Mouse (Mus musculus): Measurements from ENCODE around the gene Gm2a.

Gene Gm2a

DNA sequence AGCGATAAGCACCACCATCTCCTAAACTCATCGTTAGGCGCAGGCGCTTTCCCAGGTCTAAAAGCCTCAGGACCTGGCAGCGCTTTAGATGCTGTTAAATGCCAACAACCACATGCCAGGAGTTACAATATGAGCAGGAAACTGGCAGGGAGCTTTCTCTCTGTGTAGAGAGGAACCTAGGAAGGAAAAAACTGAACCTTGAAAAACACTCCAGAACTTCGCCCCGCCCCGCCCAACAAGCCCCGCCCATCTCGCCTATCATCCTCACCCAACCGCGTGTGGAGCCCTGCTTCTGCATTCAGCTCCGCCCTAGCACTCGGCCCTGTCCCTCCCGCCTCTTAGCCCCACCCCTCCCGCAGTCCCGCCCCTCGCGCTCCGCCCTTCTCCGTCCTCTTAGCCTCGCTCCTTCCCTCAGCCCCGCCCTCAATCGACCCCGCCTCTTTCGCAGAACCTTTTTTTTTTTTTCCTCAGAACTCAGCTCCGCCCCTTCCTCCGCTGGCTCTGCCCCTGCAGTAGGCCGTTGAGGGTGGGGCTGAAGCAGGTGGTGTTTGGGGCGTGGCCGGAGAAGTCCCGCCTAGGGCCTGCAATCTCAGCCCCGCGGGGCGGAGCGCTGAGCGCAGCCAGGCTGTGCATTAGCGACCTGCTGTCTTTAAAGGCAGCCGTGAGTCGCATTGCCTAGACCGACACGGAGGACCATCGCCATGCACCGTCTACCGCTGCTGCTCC, at the start of gene Gm2a:
Gene Gm2a, plus strand, starts transcription at position 653 of the 726 bp plus-strand sequence.
- in situ Hi-C loops (cut with MboI; ENCODE audit: low pct_unique_long_range_greater_than_20kb in 1 of 2, low sequenced_read_pairs in 2 of 2, unreplicated experiment in 1 of 2): no loop called here

DNA sequence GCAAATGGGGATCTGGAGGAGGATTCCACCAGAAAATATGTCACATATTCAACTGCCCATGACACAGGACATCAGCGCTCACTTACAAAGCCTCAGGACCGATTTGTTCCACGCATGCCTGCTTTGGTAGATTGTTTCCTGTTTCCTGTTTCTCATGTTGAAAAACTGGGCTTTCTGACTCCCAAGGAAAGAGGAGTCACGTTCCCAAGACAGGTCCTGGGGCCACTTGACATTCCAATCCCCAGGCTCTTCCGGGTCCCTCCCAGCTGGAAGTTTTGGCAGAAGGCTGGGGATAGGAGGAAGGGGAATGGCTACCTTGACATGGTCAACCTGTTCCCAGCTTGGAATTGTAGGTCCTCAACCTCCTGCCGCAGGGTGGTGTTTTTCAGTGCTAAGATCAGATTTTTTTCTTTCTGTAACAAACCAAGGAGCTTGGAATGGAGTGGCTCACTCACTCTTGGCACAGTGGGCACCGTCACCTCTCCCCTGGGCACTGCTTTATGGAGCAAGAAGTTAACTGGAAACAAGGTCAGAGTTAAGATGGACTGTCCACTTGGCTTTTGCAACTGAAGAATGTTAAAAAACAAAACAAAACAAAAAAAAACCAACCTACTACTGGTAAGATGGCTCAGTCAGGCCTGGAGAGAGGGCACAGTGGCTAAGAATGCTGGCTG, 46.9 kb upstream of the Gm2a start:
- in situ Hi-C loops (cut with MboI; ENCODE audit: low pct_unique_long_range_greater_than_20kb in 1 of 2, low sequenced_read_pairs in 2 of 2, unreplicated experiment in 1 of 2): no loop called here

DNA sequence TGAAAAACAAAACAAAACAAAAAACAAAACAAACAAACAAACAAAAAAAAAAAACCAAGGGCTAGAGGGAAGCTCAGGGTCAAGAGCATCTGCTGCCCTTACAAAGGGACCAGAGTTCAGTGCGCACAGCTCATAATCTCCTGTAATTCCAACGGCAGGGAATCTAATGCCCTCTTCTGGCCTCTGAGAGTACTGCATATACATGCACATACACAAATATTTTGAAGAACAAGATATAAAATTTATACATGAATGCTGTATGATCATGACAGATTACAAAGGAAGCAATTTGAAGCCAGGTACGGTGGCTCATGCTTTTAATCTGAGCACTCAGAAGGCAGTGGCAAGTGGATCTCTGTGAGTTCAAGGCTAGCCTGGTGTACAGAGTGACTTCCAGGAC, 40.4 kb upstream of the Gm2a start:
- in situ Hi-C loops (cut with MboI; ENCODE audit: low pct_unique_long_range_greater_than_20kb in 1 of 2, low sequenced_read_pairs in 2 of 2, unreplicated experiment in 1 of 2): no loop called here

DNA sequence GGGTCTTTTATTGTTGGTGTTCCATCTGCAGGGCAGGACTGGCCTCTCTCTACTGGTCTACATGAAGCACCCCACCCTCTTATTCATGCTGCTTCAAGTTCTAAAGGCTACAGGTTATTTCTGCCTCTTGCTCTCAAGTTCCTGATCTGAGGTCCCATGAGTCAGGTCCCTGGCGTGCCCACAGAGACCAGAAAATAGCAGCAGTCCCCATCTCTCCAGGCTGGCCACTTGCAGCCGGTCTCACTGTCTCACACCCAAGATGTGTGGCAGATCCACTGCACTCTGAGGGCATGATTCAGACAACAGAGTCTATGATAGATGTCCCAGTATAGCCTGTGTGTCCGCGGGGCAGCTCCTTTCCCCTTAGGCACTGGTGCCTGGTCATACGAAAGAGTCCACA, 37.1 kb upstream of the Gm2a start:
- in situ Hi-C loops (cut with MboI; ENCODE audit: low pct_unique_long_range_greater_than_20kb in 1 of 2, low sequenced_read_pairs in 2 of 2, unreplicated experiment in 1 of 2): no loop called here

DNA sequence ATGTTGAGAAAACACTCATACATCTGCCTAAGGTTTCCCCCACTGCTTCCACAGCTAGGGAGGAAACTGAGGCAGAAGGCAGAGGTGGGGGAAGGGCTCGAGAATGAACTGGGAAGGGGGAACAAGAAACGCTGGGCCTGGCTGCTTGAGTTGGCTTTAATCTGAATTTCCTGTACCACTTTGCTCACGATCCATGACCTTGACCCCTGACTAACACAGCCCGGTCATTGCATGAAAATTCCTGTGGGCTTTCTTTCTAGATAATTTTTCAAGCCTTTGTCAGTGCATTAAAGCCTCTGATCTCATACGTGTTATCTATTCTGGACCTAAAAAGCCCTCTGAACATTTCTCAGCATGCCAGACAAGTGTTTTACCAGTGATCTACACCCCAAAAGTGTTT, 35.1 kb upstream of the Gm2a start:
- in situ Hi-C loops (cut with MboI; ENCODE audit: low pct_unique_long_range_greater_than_20kb in 1 of 2, low sequenced_read_pairs in 2 of 2, unreplicated experiment in 1 of 2): no loop called here

DNA sequence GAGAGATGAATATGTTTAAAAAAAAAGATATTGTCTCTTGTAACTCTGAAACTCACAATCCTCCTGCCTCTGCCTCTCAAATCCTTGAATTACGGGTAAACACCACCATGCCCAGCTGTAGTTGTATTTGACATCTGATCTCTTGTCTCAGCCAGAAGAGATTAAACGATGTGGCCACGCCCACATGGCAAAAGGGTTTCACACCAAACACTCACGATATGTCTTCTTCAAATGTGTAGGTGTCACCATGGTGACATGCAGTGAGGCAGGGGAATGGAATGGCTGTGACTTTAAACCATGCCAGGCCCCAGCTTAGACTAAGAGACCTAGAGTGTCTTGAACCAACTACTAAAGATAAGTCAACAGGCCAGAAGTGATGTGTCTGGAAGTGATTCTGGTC, 31.0 kb upstream of the Gm2a start:
- in situ Hi-C loops (cut with MboI; ENCODE audit: low pct_unique_long_range_greater_than_20kb in 1 of 2, low sequenced_read_pairs in 2 of 2, unreplicated experiment in 1 of 2): no loop called here

DNA sequence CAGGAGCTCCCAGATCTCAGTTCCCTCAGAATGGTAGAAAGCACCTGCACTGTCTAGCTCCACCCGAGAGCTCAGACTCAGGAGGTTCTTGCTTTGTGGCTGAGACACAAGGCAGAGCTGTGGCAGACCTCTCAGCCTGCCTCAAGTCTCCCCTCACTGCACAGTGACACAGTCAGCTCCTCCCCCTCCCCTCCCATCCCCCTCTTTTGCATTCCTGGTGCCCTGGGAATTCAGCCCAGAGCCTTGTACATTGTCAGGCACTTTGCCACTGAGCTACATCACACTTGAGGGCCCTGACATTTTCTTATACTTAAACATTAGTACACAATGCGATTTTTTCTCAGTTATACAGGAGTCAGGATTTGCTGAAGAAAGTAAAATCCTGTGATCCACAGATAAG, 28.9 kb upstream of the Gm2a start:
- in situ Hi-C loops (cut with MboI; ENCODE audit: low pct_unique_long_range_greater_than_20kb in 1 of 2, low sequenced_read_pairs in 2 of 2, unreplicated experiment in 1 of 2): no loop called here

DNA sequence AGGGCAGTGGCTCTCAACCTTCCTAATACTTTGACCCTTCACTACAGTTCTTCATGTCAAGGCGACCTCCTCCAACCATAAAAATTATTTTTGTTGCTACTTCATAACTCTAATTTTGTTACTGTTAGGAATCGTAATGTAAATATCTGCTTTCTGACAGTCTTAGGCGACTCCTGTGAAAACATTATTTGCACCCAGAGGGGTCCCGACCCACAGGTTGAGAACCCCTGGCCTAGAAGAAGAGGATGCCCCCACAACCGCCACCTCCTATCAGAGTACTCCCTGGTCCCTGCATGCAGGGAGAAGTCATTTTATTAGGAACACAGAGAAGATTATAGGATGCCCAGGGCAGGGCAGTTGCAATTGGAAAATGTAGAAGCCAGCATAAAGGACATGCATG, 26.6 kb upstream of the Gm2a start:
- in situ Hi-C loops (cut with MboI; ENCODE audit: low pct_unique_long_range_greater_than_20kb in 1 of 2, low sequenced_read_pairs in 2 of 2, unreplicated experiment in 1 of 2): no loop called here

DNA sequence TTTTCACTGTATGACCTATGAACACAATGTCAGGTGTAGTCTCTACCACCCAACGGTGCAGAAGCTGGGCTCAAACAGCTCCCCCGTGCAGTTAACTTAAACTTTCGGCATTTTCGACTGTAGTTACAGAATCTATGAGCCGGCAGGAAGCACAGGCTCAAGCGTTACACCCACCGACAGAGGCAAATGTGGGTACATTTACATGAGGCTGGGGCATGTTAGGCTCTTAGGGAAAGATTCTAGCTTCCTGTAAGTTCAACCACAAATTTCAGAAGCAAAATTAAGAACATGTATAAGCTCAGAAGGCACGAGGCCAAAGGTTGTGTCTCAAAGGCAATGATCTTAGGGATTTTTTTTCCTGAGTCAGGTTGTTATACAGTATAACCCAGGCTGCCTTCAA, 25.4 kb upstream of the Gm2a start:
- in situ Hi-C loops (cut with MboI; ENCODE audit: low pct_unique_long_range_greater_than_20kb in 1 of 2, low sequenced_read_pairs in 2 of 2, unreplicated experiment in 1 of 2): no loop called here

DNA sequence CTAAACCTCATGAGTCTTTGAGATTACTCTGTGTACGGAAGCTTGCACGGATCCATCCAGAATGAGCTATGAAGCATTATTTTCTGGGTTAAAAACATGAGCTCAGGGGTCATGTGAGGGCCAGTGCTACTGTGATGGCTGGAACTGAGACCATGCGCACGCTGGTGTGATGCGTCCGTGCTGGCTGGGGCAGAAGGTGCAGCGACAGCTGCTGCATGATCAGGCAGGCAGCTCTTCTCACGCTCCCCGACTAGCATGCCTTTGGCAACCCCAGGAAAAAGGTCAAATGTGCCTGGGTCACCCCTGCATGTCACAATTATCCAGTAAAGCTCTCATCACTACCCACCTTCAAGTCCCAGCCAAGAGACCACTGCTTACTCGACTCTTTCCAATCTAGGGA, 24.7 kb upstream of the Gm2a start:
- in situ Hi-C loops (cut with MboI; ENCODE audit: low pct_unique_long_range_greater_than_20kb in 1 of 2, low sequenced_read_pairs in 2 of 2, unreplicated experiment in 1 of 2): no loop called here

DNA sequence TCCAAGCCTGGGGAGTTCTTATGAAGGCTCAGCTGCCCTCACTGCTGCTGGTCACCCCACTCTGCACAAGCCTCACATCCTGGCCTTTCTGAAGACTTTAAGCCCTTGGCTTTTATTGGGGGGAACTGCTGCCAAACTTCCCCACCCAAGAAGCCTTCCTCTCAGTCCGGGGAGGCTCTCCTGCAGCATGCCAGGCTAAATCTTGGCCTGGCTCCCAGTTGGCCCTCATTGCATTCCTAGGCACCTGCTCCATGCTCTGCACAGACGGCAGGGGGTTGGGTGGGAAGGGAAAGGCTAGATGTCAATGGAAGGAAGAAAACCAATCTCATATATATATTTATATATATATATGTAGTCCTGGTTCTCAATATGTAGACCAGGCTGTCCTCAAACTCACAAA, 22.3 kb upstream of the Gm2a start:
- in situ Hi-C loops (cut with MboI; ENCODE audit: low pct_unique_long_range_greater_than_20kb in 1 of 2, low sequenced_read_pairs in 2 of 2, unreplicated experiment in 1 of 2): no loop called here

DNA sequence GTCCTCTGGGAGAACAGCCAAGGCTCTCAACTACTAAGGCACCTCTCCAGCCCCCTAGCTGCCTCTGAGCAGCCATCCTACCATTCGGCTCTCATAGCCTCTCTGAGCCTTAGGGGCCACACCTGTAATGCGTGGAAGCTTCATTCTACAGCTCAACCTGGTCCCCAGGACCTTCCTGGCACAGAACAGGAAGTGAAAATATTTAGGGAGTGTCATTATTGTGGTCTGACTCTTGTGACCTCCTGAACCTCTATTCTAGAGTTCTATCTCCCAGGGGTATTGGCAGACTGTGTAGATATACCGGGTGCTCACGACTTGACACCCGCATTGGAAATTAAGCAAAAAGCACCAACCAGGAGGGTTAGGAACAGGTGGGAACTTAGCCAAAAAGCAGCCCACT, 21.7 kb upstream of the Gm2a start:
- in situ Hi-C loops (cut with MboI; ENCODE audit: low pct_unique_long_range_greater_than_20kb in 1 of 2, low sequenced_read_pairs in 2 of 2, unreplicated experiment in 1 of 2): no loop called here

DNA sequence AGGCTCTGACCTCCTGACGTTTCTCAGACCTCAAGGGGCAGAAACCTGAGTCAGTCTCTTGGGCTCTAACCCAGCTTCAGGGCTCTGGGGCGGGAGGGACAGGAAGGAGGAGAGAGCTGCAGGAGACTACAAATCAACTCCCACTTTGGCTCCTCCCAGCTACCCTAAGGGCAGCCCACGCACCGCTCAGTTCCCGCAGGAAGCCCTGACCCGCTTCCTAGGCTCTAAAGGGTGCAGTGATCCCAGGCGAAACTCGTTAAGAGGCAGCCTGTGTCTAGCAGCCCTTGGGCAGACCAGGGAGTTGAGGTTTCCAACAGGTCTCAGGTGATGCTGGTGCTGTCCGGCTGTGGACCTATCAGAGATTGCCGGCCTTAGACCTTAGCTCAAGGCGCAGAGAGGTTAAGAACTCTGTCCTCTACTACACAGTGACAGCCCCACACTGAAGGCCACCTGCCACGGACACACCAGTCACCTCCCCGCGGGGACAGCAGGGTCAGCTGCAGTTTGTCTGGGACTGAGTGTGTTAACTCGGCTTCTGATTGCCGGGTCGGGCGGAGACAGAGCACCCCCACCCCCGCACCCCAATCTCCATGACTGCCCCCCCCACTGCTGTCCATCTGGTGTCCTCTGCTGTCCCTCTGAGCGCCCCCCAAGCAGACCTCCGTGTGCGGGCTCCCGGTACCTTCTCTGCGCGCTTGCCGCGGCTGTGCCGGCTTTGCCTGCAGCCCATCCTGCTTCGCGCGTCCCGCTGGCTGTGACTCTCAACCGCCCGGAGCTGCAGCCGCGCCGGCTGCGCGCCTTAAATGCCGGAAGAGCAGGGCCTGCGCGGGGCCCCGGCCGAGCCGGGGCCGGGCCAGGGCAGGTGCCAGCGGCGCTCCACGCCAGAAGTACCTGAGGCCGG, 20.3 kb upstream of the Gm2a start, which contains the start of gene Ccdc69:
Gene Ccdc69, minus strand, starts transcription at position 801 of the 901 bp plus-strand sequence.
- in situ Hi-C loops (cut with MboI; ENCODE audit: low pct_unique_long_range_greater_than_20kb in 1 of 2, low sequenced_read_pairs in 2 of 2, unreplicated experiment in 1 of 2): no loop called here

DNA sequence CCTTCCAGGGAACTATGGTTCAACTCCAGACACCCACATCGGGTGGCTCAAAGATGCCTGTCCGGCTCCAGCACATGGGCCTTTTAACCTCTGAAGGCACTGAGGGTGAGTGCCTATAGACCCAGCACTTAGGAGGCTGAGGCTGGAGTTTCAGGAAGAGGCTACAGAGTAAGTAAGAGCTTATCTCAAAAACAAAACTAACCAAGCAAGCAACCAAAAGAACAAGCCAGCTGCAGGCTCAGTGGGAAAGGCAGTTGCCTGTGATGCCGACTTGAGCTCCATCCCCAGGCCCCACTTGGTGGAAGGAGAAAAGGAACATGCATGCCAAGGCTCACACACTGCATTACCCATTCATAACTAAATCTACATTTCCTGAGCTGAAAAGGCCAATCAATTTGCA, 19.4 kb upstream of the Gm2a start:
- in situ Hi-C loops (cut with MboI; ENCODE audit: low pct_unique_long_range_greater_than_20kb in 1 of 2, low sequenced_read_pairs in 2 of 2, unreplicated experiment in 1 of 2): no loop called here

DNA sequence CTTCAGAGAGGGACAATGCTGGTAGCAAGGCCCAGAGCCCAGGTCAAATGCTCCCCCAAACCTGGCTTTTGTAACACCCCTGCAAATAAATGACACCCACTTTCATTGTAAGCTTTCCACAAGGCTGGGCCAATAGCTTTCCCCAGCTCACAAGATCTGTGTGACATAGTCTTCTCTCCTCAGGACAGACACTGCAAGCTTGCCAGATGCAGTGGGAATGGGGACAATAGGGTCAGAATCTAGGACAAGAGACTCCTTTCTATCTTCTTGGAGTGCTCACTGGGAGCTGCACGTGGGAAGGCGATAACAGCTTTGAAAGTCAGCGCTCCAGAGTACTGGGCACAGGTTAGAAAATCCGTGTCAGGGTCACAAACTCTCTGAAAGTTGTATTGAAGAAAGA, 18.7 kb upstream of the Gm2a start:
- in situ Hi-C loops (cut with MboI; ENCODE audit: low pct_unique_long_range_greater_than_20kb in 1 of 2, low sequenced_read_pairs in 2 of 2, unreplicated experiment in 1 of 2): no loop called here

DNA sequence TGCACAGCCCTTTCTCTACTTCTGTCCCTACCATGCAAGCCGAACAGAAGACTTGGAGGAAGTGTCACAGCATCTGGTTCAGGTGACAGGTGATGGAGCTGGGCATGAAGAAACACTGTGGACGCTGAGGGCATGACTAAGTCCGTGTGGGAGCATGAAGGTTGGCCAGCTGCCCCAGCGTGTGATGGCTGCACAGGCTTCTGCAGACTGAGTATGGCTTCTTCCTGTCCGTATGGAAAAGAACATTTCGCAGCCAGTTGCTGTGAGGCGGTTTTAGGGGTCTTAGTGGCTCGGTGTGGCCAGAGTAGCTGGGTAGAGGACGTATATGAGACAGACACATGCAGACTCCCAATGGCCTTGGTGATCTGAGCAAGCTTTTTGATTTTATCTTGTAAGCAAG, 16.7 kb upstream of the Gm2a start:
- in situ Hi-C loops (cut with MboI; ENCODE audit: low pct_unique_long_range_greater_than_20kb in 1 of 2, low sequenced_read_pairs in 2 of 2, unreplicated experiment in 1 of 2): no loop called here

DNA sequence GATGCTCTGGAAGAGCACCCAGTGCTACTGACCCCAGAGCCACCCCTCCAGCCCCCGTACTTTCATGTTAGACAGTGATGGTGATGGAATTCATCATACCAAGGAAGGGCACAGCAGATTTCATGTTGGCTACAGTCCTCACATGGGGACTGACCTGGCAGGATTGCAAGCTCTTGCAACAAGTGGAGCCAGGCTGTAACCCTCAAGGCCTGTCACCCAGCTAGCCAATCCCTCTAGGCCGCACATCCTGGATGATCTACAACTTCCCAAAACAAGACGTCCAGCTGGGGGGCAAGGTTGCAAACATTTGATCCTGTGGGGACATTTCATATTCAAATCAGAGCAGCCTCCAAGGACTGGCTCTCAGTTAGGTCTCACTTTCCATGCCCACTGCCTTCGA, 13.3 kb upstream of the Gm2a start:
- in situ Hi-C loops (cut with MboI; ENCODE audit: low pct_unique_long_range_greater_than_20kb in 1 of 2, low sequenced_read_pairs in 2 of 2, unreplicated experiment in 1 of 2): no loop called here

DNA sequence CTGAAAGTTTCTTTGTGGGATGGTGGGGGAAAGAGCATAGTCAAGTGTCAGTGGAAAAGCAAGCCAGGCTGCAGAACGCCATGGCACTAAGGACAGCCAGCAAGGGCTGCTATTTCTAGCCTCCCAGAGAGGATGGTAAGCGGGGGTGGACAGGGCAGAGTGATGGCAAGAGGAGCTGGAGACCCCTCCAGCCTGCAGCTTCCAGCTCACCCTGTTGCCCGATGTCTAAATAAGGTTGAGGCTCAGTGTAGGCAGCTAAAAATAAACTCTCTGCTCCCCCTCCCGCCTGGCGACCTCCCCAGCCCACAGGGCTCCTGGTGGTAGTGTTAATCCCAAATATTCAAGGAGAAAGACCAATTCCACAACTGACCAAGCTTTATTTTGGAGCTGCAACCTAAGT, 12.5 kb upstream of the Gm2a start:
- in situ Hi-C loops (cut with MboI; ENCODE audit: low pct_unique_long_range_greater_than_20kb in 1 of 2, low sequenced_read_pairs in 2 of 2, unreplicated experiment in 1 of 2): no loop called here

DNA sequence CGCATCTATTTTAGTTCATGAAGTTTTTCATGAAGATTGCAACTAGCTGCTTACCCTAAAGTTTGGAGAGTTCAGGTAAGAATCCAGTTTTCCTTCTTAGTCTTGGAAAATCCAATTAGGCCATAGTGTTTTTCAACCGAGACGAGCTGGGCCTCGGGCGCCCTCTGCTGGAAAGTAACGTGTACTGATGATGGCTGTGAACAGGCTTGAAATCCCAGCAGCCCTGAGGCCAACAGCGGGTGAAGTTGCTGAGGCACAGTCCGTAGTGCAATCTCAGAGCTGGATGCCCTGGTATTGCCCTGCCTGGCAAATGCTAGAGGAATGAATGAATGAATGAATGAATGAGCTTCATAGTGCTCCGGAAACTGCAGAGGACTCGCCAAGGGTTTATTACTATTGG, 10.9 kb upstream of the Gm2a start:
- in situ Hi-C loops (cut with MboI; ENCODE audit: low pct_unique_long_range_greater_than_20kb in 1 of 2, low sequenced_read_pairs in 2 of 2, unreplicated experiment in 1 of 2): no loop called here
